Mouse (Mus musculus): ENCODE data around the gene Lgals3bp.

Lgals3bp gene

DNA sequence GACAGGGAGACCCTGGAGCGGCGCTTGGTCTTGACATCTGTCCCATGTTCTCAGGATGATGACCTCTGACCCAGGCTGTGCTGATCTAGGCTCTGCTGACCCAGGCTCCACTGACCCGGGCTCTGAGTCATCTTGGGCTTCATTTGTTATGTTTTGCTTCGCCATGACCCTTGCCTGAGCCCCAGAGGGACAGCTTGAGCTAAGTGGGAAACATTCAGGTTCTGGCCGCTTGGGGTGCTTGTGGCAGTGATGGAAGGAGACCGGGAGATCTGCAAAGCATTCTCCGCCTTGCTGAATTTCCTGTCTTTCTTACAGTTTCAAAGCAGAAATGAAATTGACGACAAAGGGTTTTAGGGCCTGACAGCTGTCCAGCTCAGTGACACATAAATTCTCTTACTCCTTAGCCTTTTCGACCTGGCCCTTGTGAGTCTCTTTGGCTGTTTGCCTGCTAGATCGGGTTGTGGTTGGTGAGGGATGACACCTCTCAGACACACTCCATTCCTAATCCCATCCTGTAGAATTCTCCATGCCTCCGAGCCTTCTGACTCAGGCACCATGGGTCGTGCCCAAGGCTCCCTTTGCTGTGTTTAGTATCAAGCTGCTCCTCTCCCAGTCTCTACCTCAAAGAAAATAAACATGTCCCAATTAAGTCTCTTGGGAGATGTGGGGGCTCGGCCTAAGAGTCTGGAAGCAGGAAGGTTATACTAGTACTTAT, 22.9 kb upstream of the Lgals3bp start:
- intact Hi-C loops (cut with DNase I), result no loop called here

DNA sequence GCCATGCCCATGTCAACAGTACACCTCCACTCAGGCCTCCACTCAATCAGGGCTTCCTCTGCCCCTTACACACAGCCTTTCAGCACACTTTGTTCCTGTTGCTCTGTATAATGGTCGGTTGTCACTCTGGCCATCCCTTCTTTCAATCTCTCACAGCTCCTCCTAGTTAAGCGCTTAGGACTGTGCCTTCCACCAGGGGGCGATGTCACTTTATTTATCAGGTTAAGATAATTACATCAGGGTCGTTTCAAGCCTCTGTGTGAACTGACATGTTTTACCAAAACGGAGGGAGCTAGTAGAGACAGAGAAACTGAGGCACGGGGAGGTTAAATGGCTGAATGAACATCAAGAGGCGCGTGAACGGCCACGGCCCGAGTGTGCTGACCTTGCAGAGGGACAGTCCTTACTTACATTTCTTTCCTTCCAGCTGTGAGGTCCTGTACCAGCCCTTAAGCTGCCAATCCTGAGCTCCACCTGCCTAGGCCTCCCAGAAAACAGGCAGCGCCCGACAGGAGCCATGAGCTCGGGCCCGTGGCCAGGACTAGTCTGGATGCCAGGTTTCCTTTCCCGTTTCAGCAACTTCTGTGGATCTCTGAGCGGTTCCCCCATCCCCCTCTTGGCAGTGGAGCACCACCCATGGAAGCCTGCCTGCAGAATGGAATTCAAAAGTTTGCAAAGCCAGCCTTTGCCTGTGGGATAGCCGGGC, 21.5 kb upstream of the Lgals3bp start:
- intact Hi-C loops (cut with DNase I), result loop anchor here (1.0 kb wide), 1 partner anchor 20 kb away; no protein-coding TSS in a partner anchor

DNA sequence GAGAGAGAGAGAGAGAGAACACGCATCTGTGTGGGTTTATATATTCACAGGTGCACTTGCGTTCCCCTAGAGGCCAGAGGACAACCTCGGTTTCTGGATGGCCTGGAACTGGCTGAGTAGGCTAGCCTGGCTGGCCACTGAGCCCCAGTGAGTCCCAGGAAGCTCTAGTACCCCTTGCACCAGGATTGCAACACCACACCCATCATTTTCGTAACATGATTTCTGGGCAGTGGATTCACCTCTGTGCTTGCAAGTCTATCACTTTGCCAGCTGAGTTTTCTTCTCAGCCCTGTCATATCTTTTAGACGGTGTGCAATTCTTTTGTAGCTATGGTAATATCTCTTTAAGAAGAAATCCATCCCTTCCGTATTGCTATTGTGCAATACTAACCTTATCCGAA, 18.4 kb upstream of the Lgals3bp start:
- intact Hi-C loops (cut with DNase I), result no loop called here

DNA sequence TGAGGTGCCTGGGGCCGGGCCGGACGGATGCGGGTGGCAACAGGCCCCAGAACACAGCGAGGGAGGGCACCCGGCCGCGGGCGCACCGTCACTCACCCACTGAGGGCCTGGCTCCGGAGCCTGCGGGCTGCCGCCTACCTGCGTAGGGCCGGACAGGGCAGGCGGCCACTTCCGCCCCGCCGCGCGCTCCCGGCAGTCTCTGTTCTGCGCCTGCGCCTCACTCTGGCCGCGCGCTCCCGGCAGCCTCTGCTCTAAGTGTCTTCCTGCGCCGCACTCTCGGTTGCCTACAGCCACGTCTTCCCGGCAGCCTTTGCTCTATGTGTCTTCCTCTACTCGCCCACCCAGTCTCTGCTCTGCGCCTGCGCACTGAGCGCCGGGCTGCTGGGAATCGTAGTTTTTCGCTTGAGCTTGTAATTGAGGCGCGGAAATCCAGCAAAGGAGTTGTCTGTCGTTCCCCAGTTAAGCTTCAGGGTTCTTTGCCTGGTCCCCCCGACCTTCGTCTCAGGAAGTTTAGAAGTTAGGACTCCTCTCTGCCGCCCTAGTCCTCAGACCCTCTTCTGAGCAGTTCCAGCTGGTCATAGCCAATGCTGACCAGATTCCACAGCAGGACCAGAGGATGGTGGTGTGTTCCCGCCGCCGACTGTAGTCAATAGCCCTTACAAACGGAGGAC, 17.1 kb upstream of the Lgals3bp start, which contains the start of gene Cant1:
Cant1 (minus strand) TSS at position 253 of the 671 bp plus-strand sequence.
- intact Hi-C loops (cut with DNase I), result no loop called here

DNA sequence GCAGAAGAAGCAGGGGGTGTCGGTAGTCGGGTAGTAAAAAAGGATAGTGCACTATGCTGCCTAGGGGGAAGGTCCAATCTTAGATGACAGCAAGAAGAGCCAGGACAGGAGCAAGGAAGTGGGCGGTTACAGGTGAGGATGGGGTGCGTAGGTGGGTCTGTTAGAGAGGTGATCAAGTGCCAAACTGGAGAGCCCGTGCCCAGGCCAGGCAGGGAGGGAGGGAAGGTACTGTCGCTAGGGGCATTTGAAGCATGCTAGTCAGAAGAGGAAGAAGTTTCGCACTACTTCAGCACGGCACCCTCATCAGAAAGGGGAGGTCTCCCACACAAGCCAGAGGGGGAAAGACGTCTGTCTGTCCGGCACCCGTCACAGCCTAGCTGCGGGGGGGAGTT, 16.5 kb upstream of the Lgals3bp start:
- intact Hi-C loops (cut with DNase I), result no loop called here

DNA sequence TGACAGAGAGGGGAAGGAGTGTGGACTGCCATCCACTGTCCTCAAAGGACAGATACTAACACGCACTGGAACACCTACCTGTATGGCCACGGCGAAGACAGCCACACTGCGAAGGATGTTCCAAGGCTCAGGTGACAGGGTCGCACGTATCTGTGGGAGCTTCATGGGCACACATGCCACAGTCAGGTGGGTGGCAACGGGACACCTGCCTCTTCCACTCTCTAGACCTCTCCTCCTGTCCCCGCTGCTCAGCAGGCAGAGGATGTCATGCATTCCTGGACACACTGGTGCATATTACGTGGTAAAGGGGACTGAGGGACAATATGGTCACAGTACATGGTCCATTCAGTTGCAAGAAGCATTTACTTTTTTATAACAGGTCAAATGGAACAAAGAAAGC, 15.6 kb upstream of the Lgals3bp start:
- intact Hi-C loops (cut with DNase I), result no loop called here

DNA sequence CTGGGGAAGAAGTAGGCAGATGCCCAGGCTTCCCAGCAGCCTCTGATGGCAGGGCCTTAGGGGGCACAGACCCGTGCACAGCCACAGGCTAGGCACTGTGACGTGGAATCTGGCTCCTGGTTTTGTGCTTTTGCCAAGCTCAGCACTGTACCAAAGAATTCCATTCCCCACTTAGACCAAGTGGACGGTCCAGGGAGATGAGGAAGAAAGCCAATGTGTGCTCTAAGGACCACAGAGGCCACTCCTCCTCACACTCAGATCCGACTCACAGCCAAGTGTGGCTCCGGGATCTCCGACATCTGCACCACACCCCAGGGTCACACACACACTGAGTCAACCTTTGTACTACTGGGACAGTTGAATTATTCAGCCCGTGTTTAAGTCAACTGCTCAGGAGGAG, 14.2 kb upstream of the Lgals3bp start:
- intact Hi-C loops (cut with DNase I), result no loop called here

DNA sequence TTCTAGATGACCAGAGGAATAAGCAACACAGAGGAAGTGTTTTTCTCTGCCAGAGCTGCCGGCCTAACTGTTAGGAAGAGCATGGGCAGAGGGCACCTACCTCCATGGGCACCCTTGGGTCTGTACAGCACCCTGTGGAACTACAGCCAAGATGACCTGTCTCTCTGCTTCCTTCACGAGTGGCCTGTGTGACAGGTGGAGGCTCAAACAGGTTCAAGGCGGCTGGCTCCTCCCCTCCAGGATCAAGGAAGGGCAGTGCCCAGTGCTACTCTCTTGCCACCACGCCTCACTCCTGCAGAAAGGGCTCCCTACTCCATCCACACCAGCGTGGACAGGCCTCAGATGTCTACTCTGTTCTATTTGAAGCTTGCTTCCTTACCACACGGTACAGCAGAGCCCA, 13.7 kb upstream of the Lgals3bp start:
- intact Hi-C loops (cut with DNase I), result no loop called here

DNA sequence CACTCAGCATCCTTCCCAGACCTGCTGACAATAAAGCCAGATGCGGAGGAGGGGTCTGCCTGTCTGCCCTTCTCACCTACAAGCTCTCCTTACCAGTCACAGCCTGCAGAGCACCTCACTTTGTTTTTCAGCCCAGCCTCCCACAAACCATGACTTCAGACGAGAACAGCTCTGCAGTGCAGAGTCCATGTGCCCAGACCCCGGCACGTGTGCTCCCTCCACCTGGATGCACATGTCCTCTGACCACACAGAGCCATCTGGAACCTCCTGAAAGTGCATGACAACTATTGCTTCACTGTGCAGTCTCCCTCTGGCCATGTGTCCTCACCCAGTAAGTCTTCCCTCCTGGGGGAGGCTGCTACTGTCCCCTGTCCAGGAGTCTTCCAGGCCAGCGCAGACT, 12.4 kb upstream of the Lgals3bp start:
- intact Hi-C loops (cut with DNase I), result no loop called here

DNA sequence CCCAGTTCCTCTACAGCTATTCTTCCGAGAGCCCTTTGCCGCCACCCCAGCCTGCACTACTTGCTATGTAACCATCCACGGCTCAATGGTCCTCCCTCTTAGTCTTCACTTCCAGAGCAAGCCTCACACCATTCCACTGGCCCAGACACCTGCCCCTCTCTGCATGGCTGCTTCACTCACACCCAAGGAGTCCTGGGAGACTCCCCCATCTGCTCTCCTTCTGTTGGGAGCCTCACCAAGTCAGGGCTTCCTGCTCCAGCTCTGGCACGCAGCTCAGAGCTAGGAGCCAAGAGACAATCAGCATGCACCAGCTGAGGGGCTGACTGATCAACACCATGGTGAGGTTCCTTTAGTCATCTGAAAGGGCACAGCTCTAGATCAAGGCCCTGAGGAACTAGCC, 11.2 kb upstream of the Lgals3bp start:
- intact Hi-C loops (cut with DNase I), result no loop called here

DNA sequence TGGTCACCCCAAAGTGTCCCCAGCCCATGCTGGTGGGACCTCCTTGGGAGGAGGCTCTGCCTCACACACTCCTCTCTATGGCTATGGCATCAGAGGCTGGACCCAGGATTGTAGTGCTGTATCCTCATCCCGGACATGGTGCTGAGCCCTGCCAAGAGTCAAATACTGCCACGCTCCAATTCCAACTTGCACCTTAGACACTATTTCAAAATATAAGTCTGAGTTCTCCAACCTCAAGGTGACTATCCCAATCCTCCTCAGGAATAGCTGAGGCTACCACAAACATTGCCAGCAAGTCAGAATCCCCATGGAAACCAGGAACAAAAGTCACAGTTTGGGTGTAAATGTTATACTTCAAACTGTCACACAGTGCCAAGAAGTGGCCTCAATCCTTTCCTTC, 10.7 kb upstream of the Lgals3bp start:
- intact Hi-C loops (cut with DNase I), result no loop called here

DNA sequence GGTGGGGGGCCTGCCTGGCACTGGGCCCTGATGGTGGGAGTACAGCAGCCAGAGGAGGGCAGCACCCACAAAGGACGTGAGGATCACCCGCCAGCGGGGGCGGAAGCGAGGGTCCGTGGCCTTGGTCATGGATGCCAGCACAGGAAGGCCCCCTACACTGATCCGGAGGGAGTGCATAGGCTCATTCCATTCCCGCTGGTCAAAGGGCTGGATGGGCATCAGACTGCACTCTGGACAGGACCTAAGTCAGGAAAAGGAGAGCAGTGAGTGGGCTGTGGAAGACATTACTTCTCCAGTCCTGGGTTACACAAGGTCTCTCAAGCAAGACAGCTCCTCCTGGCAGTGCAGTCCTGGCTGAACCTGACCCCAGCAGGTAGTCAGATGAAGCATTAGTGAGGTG, 9.4 kb upstream of the Lgals3bp start:
- intact Hi-C loops (cut with DNase I), result no loop called here

DNA sequence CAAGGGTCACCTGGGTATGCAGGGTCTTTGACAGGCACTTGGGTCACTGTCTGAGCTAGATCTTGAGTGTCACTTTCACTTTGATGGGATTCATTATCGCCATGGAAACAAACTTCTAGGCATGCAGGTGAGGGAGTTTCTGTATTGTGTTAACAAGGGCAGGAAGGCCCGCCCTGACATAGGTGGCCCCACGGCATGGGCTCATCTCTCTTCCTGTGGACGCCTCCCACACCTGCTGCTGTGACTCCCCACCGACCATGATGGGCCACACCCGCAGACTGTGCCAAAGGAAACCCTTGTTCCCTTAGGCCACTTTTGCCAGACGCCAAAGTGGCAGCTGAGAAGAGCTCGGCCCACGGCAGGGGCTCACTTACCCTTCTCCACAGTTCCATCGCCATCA, 8.6 kb upstream of the Lgals3bp start:
- intact Hi-C loops (cut with DNase I), result no loop called here

DNA sequence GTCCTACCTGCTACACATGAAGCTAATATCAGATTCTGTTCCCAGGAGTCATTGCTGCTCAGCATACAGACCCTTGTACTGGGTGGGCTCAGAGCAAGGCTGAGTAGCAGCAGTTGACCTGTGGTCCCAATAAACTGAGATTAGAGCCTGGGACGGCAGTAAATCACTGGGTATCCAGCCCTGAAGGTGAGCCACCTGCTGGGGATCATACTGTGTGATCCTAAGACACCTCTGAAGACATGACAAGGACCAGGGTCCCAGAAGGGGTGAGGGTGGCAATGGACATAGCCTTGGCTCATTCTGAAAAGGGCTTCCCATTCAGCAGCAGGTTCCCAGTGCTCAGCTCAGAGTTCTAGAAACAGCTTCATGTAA, 8.2 kb upstream of the Lgals3bp start:
- intact Hi-C loops (cut with DNase I), result no loop called here

DNA sequence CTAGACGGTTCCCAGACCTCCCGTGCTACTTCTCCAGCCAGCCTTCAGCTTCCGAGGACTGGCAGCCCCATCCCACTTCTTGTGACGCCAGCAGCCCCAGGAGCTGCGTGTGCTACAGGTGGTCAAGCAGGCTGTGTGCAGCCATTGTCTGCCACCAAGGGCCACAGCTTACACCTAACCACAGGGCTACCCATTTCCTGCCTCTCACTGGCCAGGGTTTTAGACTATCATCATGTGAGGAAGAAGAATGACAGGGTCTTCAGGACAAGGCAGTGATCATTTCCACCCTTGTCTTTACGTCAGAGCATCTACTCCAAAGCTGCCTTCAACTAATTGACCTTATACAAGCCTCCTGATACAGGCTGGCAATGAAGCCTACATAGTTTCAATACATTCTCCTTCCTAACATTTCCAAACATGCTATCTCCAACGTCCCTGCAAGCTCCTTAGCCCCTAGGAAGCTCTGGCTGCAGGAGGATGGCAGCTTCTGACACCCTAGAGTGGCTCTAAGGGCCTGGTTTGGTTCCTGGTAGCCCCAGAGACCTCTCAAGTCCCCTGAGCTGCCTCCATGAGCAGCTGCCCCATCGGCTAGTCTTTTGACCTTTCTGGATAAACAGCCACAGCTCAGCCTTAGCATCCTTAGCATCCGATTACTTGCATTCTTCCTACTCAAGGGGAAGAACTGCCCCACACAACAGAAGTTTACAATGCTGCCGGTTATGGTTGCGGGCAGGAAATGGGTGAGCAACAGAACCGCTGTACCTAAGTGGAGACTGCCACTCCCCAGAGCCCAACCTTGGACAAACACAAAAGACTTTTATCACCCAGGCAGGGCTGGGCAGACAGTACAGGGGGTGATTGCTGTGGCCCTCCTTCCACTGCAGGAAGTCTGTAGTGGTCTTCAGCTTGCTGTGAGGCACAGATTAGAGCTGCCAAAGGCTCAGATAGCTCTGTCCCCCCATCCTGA, 7.5 kb upstream of the Lgals3bp start:
- intact Hi-C loops (cut with DNase I), result no loop called here

DNA sequence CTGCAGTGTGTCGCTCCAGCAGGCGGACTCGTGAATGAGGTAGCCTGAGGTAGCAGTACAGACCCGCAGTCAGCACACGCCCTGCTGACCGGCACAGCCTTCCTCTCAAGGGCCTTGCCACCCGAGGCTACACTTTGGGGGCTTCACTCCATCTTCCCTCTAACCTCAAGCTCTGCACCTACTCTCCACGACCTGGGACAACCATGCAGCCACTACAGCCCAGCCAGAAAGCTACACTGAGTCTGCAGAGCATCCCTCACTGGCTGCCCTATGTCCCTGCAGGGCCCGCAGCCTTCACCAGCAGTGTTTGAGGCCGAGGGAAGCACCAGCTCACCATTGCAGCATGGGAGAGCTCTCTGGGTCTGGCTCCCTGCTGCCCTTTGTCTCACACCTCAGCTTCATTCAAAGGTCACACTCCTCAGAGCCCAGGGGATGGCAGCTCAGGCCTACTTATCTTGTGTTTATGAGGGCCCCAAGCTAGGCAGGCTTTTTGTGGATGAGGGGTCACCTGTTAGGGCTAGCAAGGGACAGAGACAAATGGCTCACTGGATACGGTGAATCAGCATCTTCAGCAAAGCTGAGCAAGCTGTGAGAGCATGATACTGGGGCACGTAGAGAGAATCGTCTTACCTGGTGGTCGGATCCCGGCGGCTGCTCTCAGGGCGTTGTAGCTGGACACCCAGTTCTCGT, 6.3 kb upstream of the Lgals3bp start:
- intact Hi-C loops (cut with DNase I), result no loop called here

DNA sequence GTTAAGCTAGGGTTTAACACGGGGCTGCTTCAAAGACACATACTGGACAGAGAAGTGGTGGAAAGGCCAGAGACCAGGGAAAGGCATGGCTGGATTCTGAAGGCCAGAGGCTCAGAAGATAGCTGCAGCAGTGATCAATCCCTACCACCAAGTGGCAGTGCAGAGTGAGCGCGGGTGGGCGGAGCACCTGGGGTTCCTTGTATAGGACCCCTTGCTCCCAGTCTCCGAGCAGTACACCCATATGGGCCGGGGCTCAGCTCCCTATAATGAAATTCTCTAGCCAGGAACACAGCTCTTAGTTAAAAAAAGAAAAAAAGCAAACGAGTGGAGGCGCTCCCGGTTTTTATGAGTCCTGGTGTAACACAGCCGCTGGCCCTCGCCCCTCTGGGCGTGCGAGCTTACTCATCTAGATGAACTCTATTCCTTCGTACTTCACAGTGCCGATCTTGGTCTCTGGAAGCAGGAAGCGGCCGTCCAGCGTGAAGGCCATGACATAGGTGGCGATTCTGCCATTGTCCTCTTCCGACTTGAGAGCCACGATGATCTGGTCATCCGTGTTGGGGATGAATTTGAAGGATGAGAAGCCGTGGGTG, 5.5 kb upstream of the Lgals3bp start:
- intact Hi-C loops (cut with DNase I), result no loop called here

DNA sequence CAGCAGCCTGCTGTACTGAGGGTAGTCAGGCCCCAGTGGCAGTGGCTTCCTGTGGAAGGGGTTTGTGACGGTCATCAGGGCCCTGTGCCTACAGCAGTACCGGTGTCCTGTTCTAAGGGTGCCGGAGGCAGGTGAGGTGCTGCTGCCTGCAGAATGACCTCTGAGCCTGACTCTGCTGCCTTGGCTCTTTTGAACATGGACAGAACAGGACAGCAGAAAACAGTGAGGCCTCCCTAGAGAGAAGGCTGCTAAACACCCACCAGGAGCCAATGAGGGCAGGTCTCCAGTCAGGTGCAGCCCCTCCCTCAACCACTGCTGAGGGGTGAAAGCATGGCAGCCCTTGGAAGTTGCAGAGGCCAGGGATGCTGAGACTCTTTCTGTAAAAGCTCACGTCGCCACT, 4.6 kb upstream of the Lgals3bp start:
- intact Hi-C loops (cut with DNase I), result no loop called here

DNA sequence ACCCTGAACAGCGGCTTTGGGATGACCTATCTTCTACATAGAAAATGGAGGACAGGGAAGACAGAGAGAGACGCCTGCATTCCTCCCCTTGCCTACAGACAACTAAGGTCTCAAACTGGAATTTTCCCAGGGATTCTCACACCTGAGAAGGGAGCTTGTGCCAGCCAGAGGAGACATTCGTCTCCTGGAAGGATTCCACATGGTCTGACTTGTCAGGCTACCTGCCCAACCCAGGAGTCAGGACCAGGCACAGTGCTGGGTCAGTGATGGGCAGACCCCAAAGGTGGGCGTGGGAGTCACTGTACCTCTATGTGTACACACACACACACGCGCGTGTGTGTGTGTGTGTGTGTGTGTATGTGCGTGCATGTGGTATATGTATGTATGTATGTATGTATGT, 3.4 kb upstream of the Lgals3bp start:
- intact Hi-C loops (cut with DNase I), result no loop called here

Data from adrenal gland (tissue).